Mouse (Mus musculus) kidney, postnatal 0 days (tissue): ENCODE results near the gene Myb. TPM values are rescaled to one million over a fixed set of nuclear protein-coding genes. Genes with fewer than 3 reads are reported as not detected.

Source experiments
- ATAC-seq: fragments of 200-750 bp; cut with Nextera tagmentation; replicated peaks from 2 replicates; pipeline ENCODE4 v1.8.0; 2017; ENCODE audit warnings: low read depth, moderate number of reproducible peaks, moderate TSS enrichment, moderate library complexity; ENCODE audit not compliant: low FRiP score
- DNase-seq: peaks from one replicate; pipeline ENCODE4 v3.0.0-alpha.2; 2016; ENCODE audit warnings: low spot score
- H3K27ac ChIP-seq: fragments of 300-500 bp; sonication (generic); 2 replicates; pipeline ENCODE4 v1.5.1; 2014; ENCODE audit warnings: mild to moderate bottlenecking
- H3K27me3 ChIP-seq: fragments of 300-500 bp; sonication (generic); 2 replicates; pipeline ENCODE4 v1.6.1; 2014; ENCODE audit warnings: low read length, mixed read lengths; ENCODE audit not compliant: insufficient read depth
- H3K36me3 ChIP-seq: fragments of 300-500 bp; sonication (generic); 2 replicates; pipeline ENCODE4 v1.6.1; 2014; ENCODE audit warnings: low read length, mixed read lengths; ENCODE audit not compliant: insufficient read depth
- H3K4me1 ChIP-seq: fragments of 300-500 bp; sonication (generic); replicated peaks from 2 replicates; pipeline ENCODE4 v1.6.1; 2014; ENCODE audit warnings: antibody characterized with exemption, low read length, mixed read lengths; ENCODE audit not compliant: insufficient read depth
- H3K4me2 ChIP-seq: fragments of 300-500 bp; sonication (generic); 2 replicates; pipeline ENCODE4 v1.6.1; 2014; ENCODE audit warnings: mild to moderate bottlenecking, low read length, moderate library complexity, mixed read lengths
- H3K4me3 ChIP-seq: fragments of 300-500 bp; sonication (generic); replicated peaks from 2 replicates; pipeline ENCODE4 v1.5.1; 2014; ENCODE audit warnings: low read depth, low read length
- H3K9ac ChIP-seq: fragments of 300-500 bp; sonication (generic); 2 replicates; pipeline ENCODE4 v1.6.1; 2014; ENCODE audit warnings: low read depth, low read length
- H3K9me3 ChIP-seq: fragments of 300-500 bp; sonication (generic); replicated peaks from 2 replicates; pipeline ENCODE4 v1.6.1; 2016; ENCODE audit warnings: low read length, inconsistent platforms, mixed read lengths
- CTCF ChIP-seq: IDR thresholded peaks from 2 replicates; pipeline ENCODE4 v1.5.1; 2016; ENCODE audit warnings: antibody characterized with exemption, low read depth, mild to moderate bottlenecking, moderate library complexity
- WGBS: fragments of 180-500 bp; shearing (Covaris S2); extraction: QIAGEN DNeasy Blood & Tissue Kit; methylation state at CpG from one replicate; pipeline ENCODE4 v1.1.7; 2014; 5-methylcytosine and 5-hydroxymethylcytosine counted together
- polyA plus RNA-seq: library from polyadenylated mRNA; unstranded; fragments of >200 nt; fragmentation: Nextera tagmentation; extraction: Ambion mirVana; gene quantifications from 2 replicates; pipeline ENCODE4 v1.2.1, GENCODE M21; 2015

The Myb gene
- polyA plus RNA-seq, 1 experiment from 2014 or later, result 2.2 TPM

GRCm38 (mm10) chr10:21162124-21162523 lies 1.3 kb upstream of the Myb start:
- no peak for TF ChIP-seq CTCF
- Histone ChIP-seq H3K4me1 (peaks cover 10% of the 10 kb centered on the region; the same call in 1 of the 2 replicates), H3K9ac (no peak overlapping the region), H3K27me3 (peaks cover 3% of the 10 kb centered on the region; the same call in 1 of the 2 replicates), H3K4me2 (no peak overlapping the region), H3K36me3 (no peaks in the 10 kb centered on the region), H3K9me3 (no peaks in the 10 kb centered on the region), H3K27ac (no peak overlapping the region), H3K4me3 (no peak overlapping the region)
- DNase-seq (no peak), ATAC-seq (no peak)
- 49% methylated on average over 3 of the region's 3 CpGs for WGBS

GRCm38 (mm10) chr10:21161359-21162094 lies 743 bp upstream of the Myb start:
- H3K9me3 ChIP-seq, result no peaks in the 10 kb centered on the region
- WGBS, result 3% methylated on average over 20 of the region's 20 CpGs
- H3K9ac ChIP-seq, result peak overlapping the region; percentile 63
- peak overlapping the region; percentile 66 for H3K4me3 ChIP-seq
- no peak for TF ChIP-seq CTCF
- peaks cover 3% of the 10 kb centered on the region; the same call in 1 of the 2 replicates for H3K27me3 ChIP-seq
- H3K36me3 ChIP-seq, result no peaks in the 10 kb centered on the region
- H3K4me1 ChIP-seq, result peaks cover 10% of the 10 kb centered on the region; the same call in 1 of the 2 replicates
- DNase-seq (peak; percentile 25), ATAC-seq (no peak)
- H3K4me2 ChIP-seq, result peak overlapping the region; percentile 100
- H3K27ac ChIP-seq, result no peak overlapping the region

GRCm38 (mm10) chr10:21159697-21160394 lies 938 bp downstream of the Myb start:
- Histone ChIP-seq H3K36me3 (no peaks in the 10 kb centered on the region), H3K4me2 (peak overlapping the region; percentile 100), H3K27ac (no peak overlapping the region), H3K4me1 (peaks cover 10% of the 10 kb centered on the region; the same call in 1 of the 2 replicates), H3K9me3 (no peaks in the 10 kb centered on the region), H3K4me3 (peak overlapping the region; percentile 66), H3K9ac (peak overlapping the region; percentile 63), H3K27me3 (peaks cover 3% of the 10 kb centered on the region; the same call in 1 of the 2 replicates)
- WGBS, result under 1% methylated on average over 44 of the region's 44 CpGs
- DNase-seq (peak; percentile 18), ATAC-seq (peak; percentile 27; the same call in 1 of the 2 replicates)
- TF ChIP-seq CTCF, result no peak

GRCm38 (mm10) chr10:21158918-21159443 lies 1.8 kb downstream of the Myb start:
- no peaks in the 10 kb centered on the region for H3K9me3 ChIP-seq
- TF ChIP-seq CTCF, result no peak
- peak; percentile 15 for DNase-seq

GRCm38 (mm10) chr10:21158111-21158917 lies 2.5 kb downstream of the Myb start:
- 3% methylated on average over 19 of the region's 19 CpGs for WGBS
- DNase-seq, result peak; percentile 63
- ATAC-seq, result no peak
- no peaks in the 10 kb centered on the region for H3K36me3 ChIP-seq
- H3K27ac ChIP-seq, result no peak overlapping the region
- peaks cover 10% of the 10 kb centered on the region; the same call in 1 of the 2 replicates for H3K4me1 ChIP-seq
- peak; percentile 67 for TF ChIP-seq CTCF
- H3K4me2 ChIP-seq, result peak overlapping the region; percentile 100
- no peaks in the 10 kb centered on the region for H3K9me3 ChIP-seq
- peak overlapping the region; percentile 46; the same call in 1 of the 2 replicates for H3K9ac ChIP-seq
- H3K27me3 ChIP-seq, result no peaks in the 10 kb centered on the region
- H3K4me3 ChIP-seq, result peak overlapping the region; percentile 66

More at GRCm38 (mm10) chr10:21158918-21159443, 1.8 kb downstream of the Myb start:
- H3K4me1 ChIP-seq, result peaks cover 10% of the 10 kb centered on the region; the same call in 1 of the 2 replicates
- H3K9ac ChIP-seq, result peak overlapping the region; percentile 46
- H3K27ac ChIP-seq, result no peak overlapping the region
- under 1% methylated on average over 35 of the region's 35 CpGs for WGBS
- H3K4me3 ChIP-seq, result peak overlapping the region; percentile 66
- H3K27me3 ChIP-seq, result peaks cover 3% of the 10 kb centered on the region; the same call in 1 of the 2 replicates
- ATAC-seq, result peak; percentile 53
- H3K36me3 ChIP-seq, result no peaks in the 10 kb centered on the region
- peak overlapping the region; percentile 100 for H3K4me2 ChIP-seq
